Mouse (Mus musculus) thymus, adult 2 months (tissue): ENCODE results near the gene Tmem52b. TPM values are rescaled to one million over a fixed set of nuclear protein-coding genes. Genes with fewer than 3 reads are reported as not detected.
"Not testable (repeated sequence)": the region's sequence is repeated elsewhere in the genome, so short reads cannot be mapped to it uniquely, and the experiment has no call there.

Experiments
- DNase-seq: peaks from one replicate; pipeline ENCODE4 v3.0.0; 2021
- H3K27ac ChIP-seq: fragments of 200-500 bp; 2 replicates; pipeline ENCODE4 v1.5.1; 2012; ENCODE audit warnings: low read length, control low read depth; ENCODE audit not compliant: control insufficient read depth, insufficient read depth
- H3K27me3 ChIP-seq: fragments of 200-500 bp; 2 replicates; pipeline ENCODE4 v1.6.1; 2012; ENCODE audit warnings: mild to moderate bottlenecking, low read length, moderate library complexity, mixed read lengths; ENCODE audit not compliant: control insufficient read depth, insufficient read depth
- H3K36me3 ChIP-seq: fragments of 200-500 bp; 2 replicates; pipeline ENCODE4 v1.6.1; 2012; ENCODE audit warnings: mild to moderate bottlenecking, low read length, moderate library complexity; ENCODE audit not compliant: control insufficient read depth, insufficient read depth
- H3K4me1 ChIP-seq: fragments of 200-500 bp; replicated peaks from 2 replicates; pipeline ENCODE4 v1.6.1; 2012; ENCODE audit warnings: low read length; ENCODE audit not compliant: control insufficient read depth, insufficient read depth
- H3K4me3 ChIP-seq: fragments of 200-500 bp; 2 replicates; pipeline ENCODE4 v1.5.1; 2012; ENCODE audit warnings: mild to moderate bottlenecking, low read length, control low read depth, moderate library complexity; ENCODE audit not compliant: control insufficient read depth, insufficient read depth
- CTCF ChIP-seq: fragments of 200-500 bp; IDR thresholded peaks from 2 replicates; pipeline ENCODE4 v1.5.1; 2012; ENCODE audit warnings: mild to moderate bottlenecking, control low read depth, low read length, moderate library complexity, borderline replicate concordance; ENCODE audit not compliant: control insufficient read depth, poor library complexity, insufficient read depth; ENCODE audit errors: extremely low read depth
- POLR2A ChIP-seq: fragments of 200-500 bp; IDR thresholded peaks from 2 replicates; pipeline ENCODE4 v1.6.1; 2012; ENCODE audit warnings: mild to moderate bottlenecking, low read length, control low read depth, moderate library complexity; ENCODE audit not compliant: control insufficient read depth, poor library complexity, insufficient read depth; ENCODE audit errors: extremely low read depth
- WGBS: fragments of 180-500 bp; shearing (Covaris S2); methylation state at CpG from one replicate; pipeline ENCODE4 v1.1.7; 2018; 5-methylcytosine and 5-hydroxymethylcytosine counted together
- polyA plus RNA-seq: library from polyadenylated mRNA; depleted of rRNA; stranded (reverse); fragments of >200 nt; gene quantifications from 2 replicates; pipeline ENCODE4 v1.2.3, GENCODE M21; 2012

The Tmem52b gene
- polyA plus RNA-seq, 1 experiment, result not detected

DNA sequence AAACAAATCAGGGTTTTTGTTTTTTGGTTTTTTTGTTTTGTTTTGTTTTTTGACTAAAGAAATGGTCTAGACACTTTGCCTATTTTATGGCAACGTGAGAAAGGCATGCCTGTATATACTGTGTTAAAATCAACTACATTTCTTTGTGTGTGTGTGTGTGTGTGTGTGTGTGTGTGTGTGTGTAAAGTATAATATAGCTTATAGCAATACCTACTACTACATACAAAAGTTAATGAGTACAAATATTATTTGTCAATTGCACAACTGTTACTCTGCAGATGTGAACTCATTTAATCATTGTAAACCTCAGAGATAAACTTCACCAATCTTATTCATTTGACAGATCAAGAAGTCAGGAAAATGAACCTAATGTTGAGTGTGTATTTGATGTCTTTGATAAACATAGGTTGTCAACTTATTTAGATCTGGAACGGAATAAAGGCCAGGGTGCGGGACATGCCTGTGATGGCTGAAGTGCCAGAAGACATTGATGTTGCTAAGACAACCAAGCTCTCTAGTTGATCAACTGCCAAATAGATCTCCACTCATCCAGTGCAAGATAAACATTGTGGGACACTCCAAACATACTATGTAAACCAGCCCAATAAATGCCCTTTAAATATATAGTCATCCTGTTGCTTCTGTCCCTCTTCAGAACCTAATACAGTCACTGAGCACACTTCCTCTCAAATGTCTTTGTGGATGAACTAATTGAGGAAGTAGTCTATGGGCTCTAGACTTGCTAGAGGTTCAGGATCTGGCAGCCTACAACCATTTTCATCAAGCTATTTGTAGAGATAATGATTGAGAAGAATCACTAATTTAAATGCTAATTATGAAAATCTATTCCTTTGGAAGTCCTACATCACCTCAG, 14.8 kb upstream of the Tmem52b start:
- H3K27me3 ChIP-seq, result no peaks in the 10 kb centered on the region
- no peak overlapping the region for H3K27ac ChIP-seq
- no peak for DNase-seq
- H3K4me1 ChIP-seq, result no peaks in the 10 kb centered on the region
- H3K4me3 ChIP-seq, result no peak overlapping the region
- TF ChIP-seq POLR2A (no peak), CTCF (no peak)
- WGBS, result 96% methylated on average over 3 of the region's 3 CpGs
- H3K36me3 ChIP-seq, result no peaks in the 10 kb centered on the region

GRCm38 (mm10) chr6:129499516-129499915, 12.8 kb upstream of the Tmem52b start:
- not testable (repeated sequence) for H3K27me3 ChIP-seq, H3K36me3 ChIP-seq, H3K27ac ChIP-seq, H3K4me3 ChIP-seq, DNase-seq, H3K4me1 ChIP-seq
- 97% methylated on average over 1 of the region's 1 CpGs for WGBS

DNA sequence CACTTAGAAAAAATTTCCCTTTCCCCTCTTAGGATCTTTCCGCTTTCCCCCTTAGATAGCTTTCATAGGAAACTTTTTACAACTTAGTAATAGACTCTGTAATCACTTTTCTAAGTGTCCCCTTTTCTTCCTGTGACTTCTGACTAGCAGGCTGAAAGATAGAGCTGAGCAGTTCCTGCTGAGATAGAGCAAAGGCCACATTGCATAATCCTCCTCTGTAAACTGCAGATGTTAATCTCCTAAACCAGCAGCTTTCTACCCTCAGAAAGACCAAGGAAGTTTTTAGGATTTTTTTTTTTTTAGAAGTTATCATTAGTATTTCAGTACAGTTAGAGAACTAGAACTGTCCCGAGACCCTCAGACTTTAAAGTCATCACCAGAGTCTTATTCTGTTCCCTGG, 8.9 kb upstream of the Tmem52b start:
- DNase-seq, result no peak
- no peaks in the 10 kb centered on the region for H3K36me3 ChIP-seq
- H3K27me3 ChIP-seq, result no peaks in the 10 kb centered on the region
- no peak overlapping the region for H3K27ac ChIP-seq
- WGBS, result 96% methylated on average over 2 of the region's 2 CpGs
- TF ChIP-seq POLR2A (no peak), CTCF (no peak)
- no peak overlapping the region for H3K4me3 ChIP-seq
- no peaks in the 10 kb centered on the region for H3K4me1 ChIP-seq

- TF ChIP-seq CTCF (no peak), POLR2A (no peak)
- WGBS, result 87% methylated on average over 9 of the region's 9 CpGs
- H3K4me3 ChIP-seq, result no peak within 1 kb of the TSS
Measured at GRCm38 (mm10) chr6:129507024-129507423, 5.3 kb upstream of the Tmem52b start, which contains the start of gene Olr1. Gene Olr1, minus strand, starts transcription at chr6:129507165.

GRCm38 (mm10) chr6:129510120-129510911, 2.0 kb upstream of the Tmem52b start:
- 95% methylated on average over 6 of the region's 6 CpGs for WGBS
- Histone ChIP-seq H3K4me1 (no peaks in the 10 kb centered on the region), H3K27ac (no peak overlapping the region), H3K4me3 (no peak overlapping the region), H3K27me3 (no peaks in the 10 kb centered on the region), H3K36me3 (no peaks in the 10 kb centered on the region)
- TF ChIP-seq CTCF (no peak), POLR2A (no peak)
- no peak for DNase-seq

More at GRCm38 (mm10) chr6:129507024-129507423, 5.3 kb upstream of the Tmem52b start, which contains the start of gene Olr1:
- H3K4me1 ChIP-seq, result no peaks in the 10 kb centered on the region
- DNase-seq, result no peak
- H3K27ac ChIP-seq, result no peak within 1 kb of the TSS
- H3K36me3 ChIP-seq, result no peaks in the 10 kb centered on the region
- H3K27me3 ChIP-seq, result no peaks in the 10 kb centered on the region

GRCm38 (mm10) chr6:129512868-129513267, 513 bp downstream of the Tmem52b start:
- Histone ChIP-seq H3K27me3 (no peaks in the 10 kb centered on the region), H3K4me1 (no peaks in the 10 kb centered on the region), H3K36me3 (no peaks in the 10 kb centered on the region), H3K27ac (no peak overlapping the region), H3K4me3 (no peak overlapping the region)
- TF ChIP-seq POLR2A (no peak), CTCF (no peak)
- no peak for DNase-seq
- WGBS, result 81% methylated on average over 8 of the region's 8 CpGs
